Mouse (Mus musculus): Measurements from ENCODE around the gene Cradd. TPM values are rescaled to one million over a fixed set of nuclear protein-coding genes. Genes with fewer than 3 reads are reported as not detected.

The Cradd gene
- polyA plus RNA-seq, 1 experiment from 2014 or later: 10.4 TPM

- H3K9me3 ChIP-seq (ENCODE audit: control insufficient read depth, low read length): no peaks in the 10 kb centered on the region
- H3K27ac ChIP-seq (replicated peaks; ENCODE audit: low read depth, low read length): no peak overlapping the region
- H3K9ac ChIP-seq (ENCODE audit: low read depth, low read length): no peak overlapping the region
- H3K36me3 ChIP-seq (ENCODE audit: control insufficient read depth, insufficient read depth, low read length): no peaks in the 10 kb centered on the region
- no peak for DNase-seq (ENCODE audit: low spot score)
- no peaks in the 10 kb centered on the region; the same call in 1 of the 2 replicates for H3K4me1 ChIP-seq (ENCODE audit: control insufficient read depth, insufficient read depth, low read length)
- no peak overlapping the region for H3K4me3 ChIP-seq (ENCODE audit: low read depth, low read length)
- H3K4me2 ChIP-seq (ENCODE audit: low read depth, low read length): no peak overlapping the region
- WGBS: 66% methylated on average over 4 of the region's 4 CpGs
- H3K27me3 ChIP-seq (replicated peaks; ENCODE audit: control insufficient read depth, insufficient read depth, low read length): 0 out of 2 replicates have a peak, but pooled peaks cover 1% of the 10 kb centered on the region
- no peak for ATAC-seq (ENCODE audit: low read depth)
These were observed 141.5 kb downstream of the Cradd start for GRCm38 (mm10) chr10:95182405-95182804.

DNA sequence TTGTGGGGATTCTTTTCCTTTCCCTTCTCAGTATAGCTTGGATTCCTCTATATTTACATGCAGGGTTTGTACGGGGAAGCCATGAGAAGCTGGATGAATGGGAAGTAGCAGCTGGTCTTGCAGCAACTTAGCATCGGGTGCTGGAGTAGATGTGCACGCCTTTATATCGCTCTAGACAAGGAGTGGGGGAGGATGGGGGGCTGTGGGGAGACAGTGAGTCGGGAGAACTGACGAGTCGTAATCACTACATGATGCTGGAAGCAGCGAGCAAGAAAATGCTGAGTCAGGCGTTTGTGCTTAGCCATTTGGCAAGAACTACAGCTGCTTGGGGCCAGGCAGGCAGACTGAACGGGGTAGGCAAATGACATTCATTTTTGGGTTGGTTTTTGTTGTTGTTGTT lies 142.4 kb downstream of the Cradd start:
- H3K4me2 ChIP-seq (ENCODE audit: low read depth, low read length): 0 out of 2 replicates have a peak overlapping the region, but pooled peaks have one; percentile 20
- H3K9me3 ChIP-seq (ENCODE audit: control insufficient read depth, low read length): no peaks in the 10 kb centered on the region

GRCm38 (mm10) chr10:95180900-95181299 lies 143.0 kb downstream of the Cradd start:
- ATAC-seq (ENCODE audit: low read depth): no peak
- no peak for DNase-seq (ENCODE audit: low spot score)
- Histone ChIP-seq H3K9ac (ENCODE audit: low read depth, low read length) (no peak overlapping the region), H3K27me3 (replicated peaks; ENCODE audit: control insufficient read depth, insufficient read depth, low read length) (peaks cover 6% of the 10 kb centered on the region; the same call in 1 of the 2 replicates), H3K4me2 (ENCODE audit: low read depth, low read length) (no peak overlapping the region), H3K4me3 (ENCODE audit: low read depth, low read length) (no peak overlapping the region), H3K4me1 (ENCODE audit: control insufficient read depth, insufficient read depth, low read length) (no peaks in the 10 kb centered on the region; the same call in 1 of the 2 replicates), H3K9me3 (ENCODE audit: control insufficient read depth, low read length) (no peaks in the 10 kb centered on the region), H3K27ac (replicated peaks; ENCODE audit: low read depth, low read length) (no peak overlapping the region), H3K36me3 (ENCODE audit: control insufficient read depth, insufficient read depth, low read length) (no peaks in the 10 kb centered on the region)
- 72% methylated on average over 3 of the region's 3 CpGs for WGBS

More for the DNA sequence above, 142.4 kb downstream of the Cradd start:
- Histone ChIP-seq H3K27ac (replicated peaks; ENCODE audit: low read depth, low read length) (no peak overlapping the region), H3K27me3 (replicated peaks; ENCODE audit: control insufficient read depth, insufficient read depth, low read length) (peaks cover 6% of the 10 kb centered on the region; the same call in 1 of the 2 replicates), H3K36me3 (ENCODE audit: control insufficient read depth, insufficient read depth, low read length) (no peaks in the 10 kb centered on the region), H3K4me1 (ENCODE audit: control insufficient read depth, insufficient read depth, low read length) (no peaks in the 10 kb centered on the region; the same call in 1 of the 2 replicates), H3K9ac (ENCODE audit: low read depth, low read length) (peak overlapping the region; percentile 25; the same call in 1 of the 2 replicates), H3K4me3 (ENCODE audit: low read depth, low read length) (no peak overlapping the region)
- peak; percentile 91 for DNase-seq (ENCODE audit: low spot score)
- ATAC-seq (ENCODE audit: low read depth): peak; percentile 48; the same call in 1 of the 2 replicates
- WGBS: 42% methylated on average over 10 of the region's 10 CpGs

DNA sequence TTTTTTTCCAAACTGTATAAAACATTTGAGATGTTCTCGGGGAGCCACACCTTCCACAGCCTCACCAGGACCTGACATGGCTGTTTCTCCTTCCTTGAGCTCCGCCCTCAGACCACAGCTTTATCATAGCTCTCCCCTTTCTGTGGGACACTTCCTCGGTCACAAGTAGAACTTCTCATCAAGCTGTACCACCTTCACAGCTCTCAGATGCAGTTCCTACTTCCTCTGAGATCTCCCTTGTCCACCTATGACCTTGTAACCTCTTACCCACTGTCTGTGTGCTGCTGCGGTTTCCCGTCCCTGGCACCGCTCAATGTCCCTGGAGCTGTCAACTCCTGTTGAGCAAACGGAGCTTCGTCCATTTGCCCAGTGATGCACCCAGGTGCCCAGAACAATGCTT lies 143.8 kb downstream of the Cradd start:
- Histone ChIP-seq H3K9ac (ENCODE audit: low read depth, low read length) (no peak overlapping the region), H3K27me3 (replicated peaks; ENCODE audit: control insufficient read depth, insufficient read depth, low read length) (peaks cover 6% of the 10 kb centered on the region; the same call in 1 of the 2 replicates), H3K4me2 (ENCODE audit: low read depth, low read length) (no peak overlapping the region), H3K27ac (replicated peaks; ENCODE audit: low read depth, low read length) (no peak overlapping the region), H3K36me3 (ENCODE audit: control insufficient read depth, insufficient read depth, low read length) (no peaks in the 10 kb centered on the region), H3K4me3 (ENCODE audit: low read depth, low read length) (no peak overlapping the region), H3K4me1 (ENCODE audit: control insufficient read depth, insufficient read depth, low read length) (peaks cover 4% of the 10 kb centered on the region), H3K9me3 (ENCODE audit: control insufficient read depth, low read length) (no peaks in the 10 kb centered on the region)
- ATAC-seq (ENCODE audit: low read depth) (no peak), DNase-seq (ENCODE audit: low spot score) (no peak)
- WGBS: 80% methylated on average over 8 of the region's 8 CpGs

GRCm38 (mm10) chr10:95178785-95179184 lies 145.1 kb downstream of the Cradd start:
- Histone ChIP-seq H3K4me1 (ENCODE audit: control insufficient read depth, insufficient read depth, low read length) (peaks cover 4% of the 10 kb centered on the region), H3K4me3 (ENCODE audit: low read depth, low read length) (no peak overlapping the region), H3K36me3 (ENCODE audit: control insufficient read depth, insufficient read depth, low read length) (no peaks in the 10 kb centered on the region), H3K27ac (replicated peaks; ENCODE audit: low read depth, low read length) (no peak overlapping the region), H3K27me3 (replicated peaks; ENCODE audit: control insufficient read depth, insufficient read depth, low read length) (peaks cover 6% of the 10 kb centered on the region; the same call in 1 of the 2 replicates), H3K4me2 (ENCODE audit: low read depth, low read length) (no peak overlapping the region), H3K9me3 (ENCODE audit: control insufficient read depth, low read length) (no peaks in the 10 kb centered on the region), H3K9ac (ENCODE audit: low read depth, low read length) (no peak overlapping the region)
- DNase-seq (ENCODE audit: low spot score) (no peak), ATAC-seq (ENCODE audit: low read depth) (no peak)
- 84% methylated on average over 4 of the region's 4 CpGs for WGBS

- Histone ChIP-seq H3K36me3 (ENCODE audit: control insufficient read depth, insufficient read depth, low read length) (no peaks in the 10 kb centered on the region), H3K9ac (ENCODE audit: low read depth, low read length) (no peak overlapping the region), H3K4me3 (ENCODE audit: low read depth, low read length) (no peak overlapping the region), H3K4me1 (ENCODE audit: control insufficient read depth, insufficient read depth, low read length) (peaks cover 27% of the 10 kb centered on the region), H3K9me3 (ENCODE audit: control insufficient read depth, low read length) (no peaks in the 10 kb centered on the region), H3K27me3 (replicated peaks; ENCODE audit: control insufficient read depth, insufficient read depth, low read length) (peaks cover 6% of the 10 kb centered on the region; the same call in 1 of the 2 replicates), H3K4me2 (ENCODE audit: low read depth, low read length) (no peak overlapping the region), H3K27ac (replicated peaks; ENCODE audit: low read depth, low read length) (no peak overlapping the region)
- 61% methylated on average over 23 of the region's 26 CpGs for WGBS
- DNase-seq (ENCODE audit: low spot score) (no peak), ATAC-seq (ENCODE audit: low read depth) (no peak)
These were observed 148.4 kb downstream of the Cradd start for GRCm38 (mm10) chr10:95175423-95176120.

- H3K27ac ChIP-seq (replicated peaks; ENCODE audit: low read depth, low read length): no peak overlapping the region
- no peak overlapping the region for H3K9ac ChIP-seq (ENCODE audit: low read depth, low read length)
- ATAC-seq (ENCODE audit: low read depth) (no peak), DNase-seq (ENCODE audit: low spot score) (no peak)
- 77% methylated on average over 6 of the region's 6 CpGs for WGBS
- H3K9me3 ChIP-seq (ENCODE audit: control insufficient read depth, low read length): no peaks in the 10 kb centered on the region
- no peaks in the 10 kb centered on the region for H3K36me3 ChIP-seq (ENCODE audit: control insufficient read depth, insufficient read depth, low read length)
- peaks cover 27% of the 10 kb centered on the region for H3K4me1 ChIP-seq (ENCODE audit: control insufficient read depth, insufficient read depth, low read length)
- H3K4me2 ChIP-seq (ENCODE audit: low read depth, low read length): no peak overlapping the region
- no peak overlapping the region for H3K4me3 ChIP-seq (ENCODE audit: low read depth, low read length)
- peaks cover 6% of the 10 kb centered on the region; the same call in 1 of the 2 replicates for H3K27me3 ChIP-seq (replicated peaks; ENCODE audit: control insufficient read depth, insufficient read depth, low read length)
These were observed 149.7 kb downstream of the Cradd start for GRCm38 (mm10) chr10:95174260-95174659.

- no peaks in the 10 kb centered on the region for H3K9me3 ChIP-seq (ENCODE audit: control insufficient read depth, low read length)
- H3K4me1 ChIP-seq (ENCODE audit: control insufficient read depth, insufficient read depth, low read length): peaks cover 27% of the 10 kb centered on the region
- DNase-seq (ENCODE audit: low spot score) (no peak), ATAC-seq (ENCODE audit: low read depth) (no peak)
- H3K27me3 ChIP-seq (replicated peaks; ENCODE audit: control insufficient read depth, insufficient read depth, low read length): no peaks in the 10 kb centered on the region
- no peak overlapping the region for H3K4me3 ChIP-seq (ENCODE audit: low read depth, low read length)
- H3K4me2 ChIP-seq (ENCODE audit: low read depth, low read length): no peak overlapping the region
- no peak overlapping the region for H3K9ac ChIP-seq (ENCODE audit: low read depth, low read length)
- 69% methylated on average over 9 of the region's 9 CpGs for WGBS
- H3K27ac ChIP-seq (replicated peaks; ENCODE audit: low read depth, low read length): no peak overlapping the region
- no peaks in the 10 kb centered on the region for H3K36me3 ChIP-seq (ENCODE audit: control insufficient read depth, insufficient read depth, low read length)
These were observed 153.1 kb downstream of the Cradd start for GRCm38 (mm10) chr10:95170721-95171354.

Measured in embryonic facial prominence, embryonic 14.5 days (tissue).